Mouse (Mus musculus) midbrain, embryonic 10.5 days (tissue): ENCODE measurements around the gene Crebrf. TPM values are rescaled to one million over a fixed set of nuclear protein-coding genes. Genes with fewer than 3 reads are reported as not detected.
A peak's percentile ranks its signal among the peaks of the same experiment; 100 is the strongest.

ENCODE experiments used
- DNase-seq: peaks from one replicate; pipeline ENCODE4 v3.0.0-alpha.2; 2017; ENCODE audit warnings: low spot score
- H3K27ac ChIP-seq: fragments of 300-500 bp; sonication (generic); replicated peaks from 2 replicates; pipeline ENCODE4 v1.5.1; 2016; ENCODE audit warnings: mild to moderate bottlenecking
- H3K27me3 ChIP-seq: fragments of 300-500 bp; sonication (generic); 2 replicates; pipeline ENCODE4 v1.6.1; 2016; ENCODE audit warnings: low read depth, mild to moderate bottlenecking; ENCODE audit not compliant: poor library complexity, severe bottlenecking
- H3K36me3 ChIP-seq: fragments of 300-500 bp; sonication (generic); 2 replicates; pipeline ENCODE4 v1.6.1; 2016; ENCODE audit warnings: mild to moderate bottlenecking, moderate library complexity
- H3K4me1 ChIP-seq: fragments of 300-500 bp; sonication (generic); 2 replicates; pipeline ENCODE4 v1.6.1; 2016
- H3K4me3 ChIP-seq: fragments of 300-500 bp; sonication (generic); 2 replicates; pipeline ENCODE4 v1.5.1; 2016; ENCODE audit warnings: mild to moderate bottlenecking, moderate library complexity
- H3K9me3 ChIP-seq: fragments of 300-500 bp; sonication (generic); replicated peaks from 2 replicates; pipeline ENCODE4 v1.6.1; 2016; ENCODE audit warnings: mild to moderate bottlenecking
- WGBS: fragments of 180-500 bp; shearing (Covaris S2); methylation state at CpG from one replicate; pipeline ENCODE4 v1.1.7; 2016; 5-methylcytosine and 5-hydroxymethylcytosine counted together
- polyA plus RNA-seq: library from polyadenylated mRNA; unstranded; fragments of >200 nt; fragmentation: Nextera tagmentation; extraction: Ambion mirVana; gene quantifications from 2 replicates; pipeline ENCODE4 v1.2.1, GENCODE M21; 2016

Crebrf gene
- polyA plus RNA-seq, 1 experiment from 2014 or later = 3.5 TPM

DNA sequence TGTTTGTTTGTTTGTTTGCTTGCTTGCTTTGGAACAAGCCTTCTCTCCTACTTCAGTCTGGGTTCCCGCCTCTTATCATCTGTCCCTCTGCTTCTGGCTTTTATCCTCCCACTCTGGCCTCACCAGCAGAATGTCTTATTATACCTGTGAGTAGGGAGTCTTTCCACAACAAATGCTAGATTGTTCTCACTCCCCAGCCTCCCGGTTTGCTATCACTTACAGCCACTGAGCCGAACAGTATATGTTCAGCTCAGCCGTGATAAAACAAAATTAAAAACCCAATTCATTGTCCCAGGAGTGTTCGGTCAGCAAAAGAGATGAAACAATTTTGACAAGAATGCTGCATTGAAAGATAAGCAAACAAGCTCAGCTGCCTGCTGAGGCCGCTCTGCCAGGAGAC lies 5.4 kb upstream of the Crebrf start:
- no peaks in the 10 kb centered on the region for H3K27me3 ChIP-seq
- H3K27ac ChIP-seq = no peak overlapping the region
- H3K4me3 ChIP-seq = no peak overlapping the region
- no peaks in the 10 kb centered on the region for H3K9me3 ChIP-seq
- DNase-seq = no peak
- WGBS = 66% methylated on average over 6 of the region's 6 CpGs
- no peaks in the 10 kb centered on the region for H3K36me3 ChIP-seq
- peaks cover 4% of the 10 kb centered on the region; the same call in 1 of the 2 replicates for H3K4me1 ChIP-seq

DNA sequence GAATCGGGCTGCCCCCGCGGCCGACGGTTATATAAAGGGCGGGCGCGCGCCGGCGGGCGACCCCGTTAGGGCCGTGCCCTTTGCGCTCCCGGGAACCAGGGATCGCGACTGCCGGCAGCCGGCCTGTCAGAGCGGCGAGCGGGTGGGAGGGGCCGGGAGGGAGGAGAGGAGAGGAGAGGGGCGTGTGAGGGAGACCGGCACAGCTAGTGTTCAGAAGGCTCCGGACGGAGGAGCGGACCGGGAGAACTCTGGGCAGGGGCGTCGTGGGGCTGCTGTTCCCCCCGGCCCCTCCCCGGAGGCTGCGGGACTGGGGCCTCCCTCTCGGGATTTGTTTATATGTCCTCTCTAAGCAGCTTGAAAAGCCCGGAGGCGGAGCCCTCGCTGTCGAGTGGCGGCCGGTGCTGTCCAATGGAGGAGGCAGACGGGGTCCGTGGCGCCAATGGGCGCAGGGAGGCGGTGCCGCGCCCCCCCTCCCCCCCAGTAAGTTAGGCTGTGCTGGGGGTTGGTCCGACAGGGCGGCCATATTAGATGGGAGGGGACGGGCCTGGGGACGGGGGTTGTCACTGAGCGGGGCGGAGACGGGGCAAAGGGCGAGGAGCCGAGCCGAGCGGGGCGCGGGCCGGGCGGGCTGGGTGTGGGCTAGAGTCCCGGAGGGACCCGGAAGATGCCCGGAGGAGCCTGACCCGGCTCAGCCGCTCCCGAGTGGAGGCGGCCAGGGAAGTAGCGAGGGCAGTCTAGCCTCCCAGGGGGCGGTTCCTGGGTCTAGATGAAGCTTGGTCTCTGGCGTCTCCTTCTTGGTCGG lies 667 bp downstream of the Crebrf start:
- Histone ChIP-seq H3K9me3 (no peaks in the 10 kb centered on the region), H3K36me3 (no peaks in the 10 kb centered on the region), H3K27ac (peak overlapping the region; percentile 90), H3K27me3 (no peaks in the 10 kb centered on the region), H3K4me1 (peaks cover 10% of the 10 kb centered on the region), H3K4me3 (peak overlapping the region; percentile 80)
- peak; percentile 98 for DNase-seq
- WGBS = under 1% methylated on average over 74 of the region's 75 CpGs

DNA sequence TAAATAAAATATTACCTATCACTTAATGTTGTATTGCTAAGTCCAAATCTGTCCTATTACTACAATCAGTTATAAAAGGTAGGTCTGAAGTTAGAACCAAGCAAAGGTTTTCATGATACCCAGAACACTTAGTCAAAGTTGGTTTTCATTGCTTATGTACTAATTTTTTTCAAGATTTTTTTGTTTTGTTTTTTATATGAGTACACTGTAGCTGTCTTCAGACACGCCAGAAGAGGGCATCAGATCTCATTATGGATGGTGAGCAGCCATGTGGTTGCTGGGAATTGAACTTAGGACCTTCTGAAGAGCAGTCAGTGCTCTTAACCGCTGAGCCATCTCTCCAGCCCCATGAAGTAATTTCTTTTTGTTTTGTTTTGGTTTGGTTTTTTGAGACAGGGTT lies 2.4 kb downstream of the Crebrf start:
- Histone ChIP-seq H3K4me1 (peaks cover 10% of the 10 kb centered on the region), H3K9me3 (no peaks in the 10 kb centered on the region), H3K4me3 (no peak overlapping the region), H3K27me3 (no peaks in the 10 kb centered on the region), H3K27ac (no peak overlapping the region), H3K36me3 (no peaks in the 10 kb centered on the region)
- DNase-seq = no peak
- whole genome bisulfite sequencing = 52% methylated on average over 2 of the region's 2 CpGs

DNA sequence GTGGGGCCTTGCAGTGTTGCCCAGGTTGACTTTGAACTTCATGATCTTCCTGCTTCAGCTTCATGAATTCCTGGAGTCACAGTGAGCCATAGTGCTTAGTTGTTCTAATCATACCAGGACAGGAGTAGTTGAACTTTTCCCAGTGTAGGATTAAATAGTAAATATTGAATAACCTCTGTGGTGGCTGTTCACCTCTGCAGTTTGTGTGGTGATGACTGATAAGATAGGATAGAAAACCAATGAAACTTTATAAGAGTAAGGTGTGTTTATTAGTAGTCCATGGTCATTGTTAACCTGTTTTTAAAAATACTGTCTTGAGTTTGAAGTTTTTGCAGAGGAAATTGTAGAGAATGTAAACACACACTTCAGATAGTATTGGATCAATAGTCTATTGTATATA lies 4.0 kb downstream of the Crebrf start:
- Histone ChIP-seq H3K9me3 (no peaks in the 10 kb centered on the region), H3K36me3 (no peaks in the 10 kb centered on the region), H3K4me1 (peaks cover 9% of the 10 kb centered on the region), H3K4me3 (no peak overlapping the region), H3K27me3 (no peaks in the 10 kb centered on the region), H3K27ac (no peak overlapping the region)
- no peak for DNase-seq

DNA sequence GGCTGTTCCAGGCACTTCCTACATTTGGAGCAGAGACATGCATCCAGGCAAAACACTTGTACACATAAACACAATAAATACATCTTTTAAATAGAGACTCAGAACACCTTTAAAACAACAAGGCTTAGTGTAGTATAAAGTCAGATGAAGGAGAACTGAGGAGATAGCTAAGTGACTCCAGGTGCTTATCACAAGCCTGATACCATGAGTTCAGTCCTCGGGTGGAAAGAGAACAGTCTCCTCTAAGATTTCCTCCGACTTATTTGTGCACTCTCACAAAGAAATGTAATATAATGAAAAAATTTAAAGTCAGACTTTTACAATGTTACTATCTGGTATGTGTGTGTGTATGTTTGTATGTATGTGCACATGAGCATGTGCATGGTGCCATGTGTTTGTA lies 6.4 kb downstream of the Crebrf start:
- Histone ChIP-seq H3K27me3 (no peaks in the 10 kb centered on the region), H3K4me3 (no peak overlapping the region), H3K4me1 (peaks cover 5% of the 10 kb centered on the region), H3K27ac (no peak overlapping the region), H3K36me3 (no peaks in the 10 kb centered on the region), H3K9me3 (no peaks in the 10 kb centered on the region)
- WGBS = 79% methylated on average over 2 of the region's 2 CpGs
- DNase-seq = no peak

DNA sequence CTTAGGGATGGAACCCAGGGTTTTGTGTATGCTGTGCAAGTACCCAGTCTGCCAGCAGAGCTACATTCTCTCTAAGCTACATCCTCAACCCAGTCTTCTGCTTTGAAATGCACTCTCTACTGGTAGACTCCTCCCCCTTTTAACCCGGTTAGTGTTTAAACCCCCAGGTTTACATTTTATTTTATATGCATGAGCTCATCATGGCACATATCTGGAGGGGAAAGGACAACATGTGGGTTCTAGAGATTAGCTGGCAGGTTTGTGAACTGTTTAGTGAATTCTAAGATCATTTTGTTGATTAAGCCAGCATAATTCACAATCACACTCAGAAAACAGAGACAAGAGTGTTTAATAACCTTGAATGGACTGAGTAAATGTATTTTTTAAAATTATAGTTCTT lies 9.3 kb downstream of the Crebrf start:
- WGBS = 73% methylated on average over 1 of the region's 1 CpGs
- H3K27ac ChIP-seq = no peak overlapping the region
- H3K36me3 ChIP-seq = no peaks in the 10 kb centered on the region
- H3K4me3 ChIP-seq = no peak overlapping the region
- DNase-seq = no peak
- H3K27me3 ChIP-seq = no peaks in the 10 kb centered on the region
- no peaks in the 10 kb centered on the region for H3K9me3 ChIP-seq
- H3K4me1 ChIP-seq = no peaks in the 10 kb centered on the region

DNA sequence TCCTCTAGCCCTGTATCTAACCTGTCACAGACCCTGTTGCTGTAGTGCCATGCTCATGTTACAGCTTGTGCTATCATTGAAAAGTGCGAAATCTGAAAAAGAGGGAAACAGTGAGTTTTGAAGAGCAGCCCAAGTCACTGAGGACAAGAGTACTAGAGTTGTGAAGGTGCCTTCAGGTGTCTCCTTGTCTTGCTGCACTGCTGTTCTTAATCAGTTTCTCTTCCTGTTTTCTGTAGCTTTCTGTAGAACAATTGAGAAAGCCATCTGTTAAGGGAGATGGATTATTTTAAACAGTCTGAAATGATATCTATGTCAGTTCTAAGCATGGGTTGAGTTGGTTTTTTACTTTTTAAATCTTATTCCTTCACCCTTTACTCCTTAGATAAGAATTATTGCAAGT lies 11.2 kb downstream of the Crebrf start:
- no peak for DNase-seq
- Histone ChIP-seq H3K36me3 (no peaks in the 10 kb centered on the region), H3K4me3 (no peak overlapping the region), H3K9me3 (no peaks in the 10 kb centered on the region), H3K4me1 (no peaks in the 10 kb centered on the region), H3K27me3 (no peaks in the 10 kb centered on the region), H3K27ac (no peak overlapping the region)
- WGBS = 74% methylated on average over 1 of the region's 1 CpGs

DNA sequence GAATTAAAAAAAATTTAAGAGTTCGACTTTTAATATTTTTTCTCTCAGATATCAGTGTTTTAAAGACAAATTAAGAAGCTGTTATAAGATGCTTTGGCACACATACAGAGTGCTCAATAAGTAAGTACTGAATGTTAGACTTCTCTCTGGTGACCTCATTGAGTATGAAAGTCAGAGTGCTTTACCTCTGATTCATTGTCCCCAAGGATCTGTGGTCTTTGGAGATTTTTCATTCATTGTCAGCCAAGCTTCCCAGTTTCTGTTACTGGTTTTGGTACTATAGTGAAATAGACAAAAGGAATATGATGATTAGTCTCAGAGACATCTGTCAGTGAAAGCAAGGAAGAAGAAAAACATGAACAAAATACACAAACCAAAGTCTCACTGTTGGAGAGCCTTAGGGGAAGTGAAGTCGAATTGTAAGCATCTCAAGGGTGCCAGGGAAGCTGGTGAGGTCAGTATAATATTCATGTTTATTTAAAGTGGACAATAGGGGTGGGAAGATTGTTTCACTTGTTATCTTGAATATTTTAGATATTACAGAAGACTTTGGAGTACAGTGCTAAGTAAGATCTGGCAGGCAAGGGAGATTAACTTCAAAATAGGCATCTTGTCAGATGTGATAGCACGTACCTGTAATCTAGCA lies 11.8 kb downstream of the Crebrf start:
- no peaks in the 10 kb centered on the region for H3K9me3 ChIP-seq
- H3K27me3 ChIP-seq = no peaks in the 10 kb centered on the region
- DNase-seq = no peak
- no peaks in the 10 kb centered on the region for H3K36me3 ChIP-seq
- no peaks in the 10 kb centered on the region for H3K4me1 ChIP-seq
- no peak overlapping the region for H3K27ac ChIP-seq
- no peak overlapping the region for H3K4me3 ChIP-seq
- WGBS = 80% methylated on average over 3 of the region's 3 CpGs

DNA sequence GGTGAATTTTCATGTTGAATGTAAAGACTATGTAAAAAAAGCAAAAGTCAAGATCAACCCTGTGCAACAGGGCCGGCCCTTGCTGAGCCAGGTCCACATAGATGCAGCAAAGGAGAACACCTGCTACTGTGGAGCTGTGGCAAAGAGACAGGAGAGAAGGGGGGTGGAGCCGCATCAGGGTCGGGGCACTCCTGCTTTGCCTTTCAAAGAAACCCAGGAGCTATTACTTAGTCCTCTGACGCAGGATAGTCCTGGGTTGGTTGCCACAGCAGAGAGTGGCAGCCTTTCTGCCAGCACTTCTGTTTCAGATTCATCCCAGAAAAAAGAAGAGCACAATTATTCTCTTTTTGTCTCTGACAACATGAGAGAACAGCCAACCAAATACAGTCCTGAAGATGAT lies 27.1 kb downstream of the Crebrf start:
- H3K36me3 ChIP-seq = no peaks in the 10 kb centered on the region
- no peak overlapping the region for H3K4me3 ChIP-seq
- H3K27ac ChIP-seq = no peak overlapping the region
- H3K27me3 ChIP-seq = no peaks in the 10 kb centered on the region
- no peaks in the 10 kb centered on the region for H3K4me1 ChIP-seq
- H3K9me3 ChIP-seq = no peaks in the 10 kb centered on the region
- WGBS = 63% methylated on average over 4 of the region's 4 CpGs
- no peak for DNase-seq

DNA sequence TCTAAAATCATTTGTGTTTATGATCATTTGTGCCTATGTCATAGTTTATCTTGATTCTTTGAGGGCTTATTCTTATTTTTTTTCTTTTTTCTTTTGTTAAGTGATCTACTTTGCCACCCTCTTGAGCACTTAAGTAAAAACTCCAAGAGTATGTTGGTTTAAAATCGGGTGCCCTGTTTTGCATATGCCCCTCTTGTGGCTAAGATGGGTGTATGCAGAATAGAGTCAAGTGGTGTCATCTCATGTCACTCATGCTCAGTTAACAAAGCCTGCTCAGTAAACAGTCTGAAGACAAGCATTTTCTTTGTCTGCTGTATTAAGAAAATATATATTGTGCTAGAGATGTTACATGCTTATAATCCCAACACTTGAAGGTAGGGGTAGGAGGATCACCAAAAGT lies 27.8 kb downstream of the Crebrf start:
- 63% methylated on average over 1 of the region's 1 CpGs for WGBS
- Histone ChIP-seq H3K27ac (no peak overlapping the region), H3K4me3 (no peak overlapping the region), H3K4me1 (no peaks in the 10 kb centered on the region), H3K27me3 (no peaks in the 10 kb centered on the region), H3K36me3 (no peaks in the 10 kb centered on the region), H3K9me3 (no peaks in the 10 kb centered on the region)
- no peak for DNase-seq

DNA sequence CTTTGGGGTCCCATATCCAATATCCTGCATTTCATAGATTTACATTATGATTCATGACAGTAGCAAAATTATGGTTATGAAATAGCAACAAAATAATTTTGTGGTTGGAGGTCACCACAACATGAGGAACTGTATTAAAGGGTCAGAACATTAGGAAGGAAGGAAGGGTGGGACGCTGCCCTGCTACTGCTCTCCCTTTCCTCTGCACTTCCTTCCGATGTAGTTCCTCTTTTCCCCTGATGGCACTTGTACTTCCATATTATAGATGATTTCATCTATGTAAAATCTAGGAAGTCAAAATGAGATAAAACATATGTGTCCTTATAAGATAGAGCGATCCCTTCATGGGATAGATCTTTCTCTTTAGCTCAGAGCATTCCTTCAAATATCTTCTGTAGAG lies 34.5 kb downstream of the Crebrf start:
- Histone ChIP-seq H3K4me1 (no peaks in the 10 kb centered on the region), H3K36me3 (no peaks in the 10 kb centered on the region), H3K27me3 (no peaks in the 10 kb centered on the region), H3K9me3 (no peaks in the 10 kb centered on the region), H3K27ac (no peak overlapping the region), H3K4me3 (no peak overlapping the region)
- WGBS = 86% methylated on average over 3 of the region's 3 CpGs
- no peak for DNase-seq

DNA sequence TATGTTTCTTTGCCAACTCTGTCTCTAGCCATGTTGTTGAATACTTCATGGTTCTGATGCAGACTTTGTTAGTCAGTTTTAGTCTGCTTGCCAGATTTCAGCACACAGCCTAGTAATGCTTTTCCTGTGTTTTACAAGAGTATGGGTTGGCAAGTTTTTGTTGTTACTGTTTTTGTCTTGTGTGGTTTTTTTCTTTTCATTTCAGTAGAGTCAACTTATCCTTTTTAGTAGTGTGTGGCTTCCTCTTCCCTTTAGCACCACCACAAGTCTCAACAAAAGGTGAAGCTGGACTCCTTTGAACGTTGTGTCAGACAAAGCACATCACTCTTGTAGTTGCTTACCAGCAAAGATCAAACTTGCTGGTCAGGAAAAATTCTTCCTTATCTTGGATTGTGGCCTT lies 36.8 kb downstream of the Crebrf start:
- DNase-seq = no peak

DNA sequence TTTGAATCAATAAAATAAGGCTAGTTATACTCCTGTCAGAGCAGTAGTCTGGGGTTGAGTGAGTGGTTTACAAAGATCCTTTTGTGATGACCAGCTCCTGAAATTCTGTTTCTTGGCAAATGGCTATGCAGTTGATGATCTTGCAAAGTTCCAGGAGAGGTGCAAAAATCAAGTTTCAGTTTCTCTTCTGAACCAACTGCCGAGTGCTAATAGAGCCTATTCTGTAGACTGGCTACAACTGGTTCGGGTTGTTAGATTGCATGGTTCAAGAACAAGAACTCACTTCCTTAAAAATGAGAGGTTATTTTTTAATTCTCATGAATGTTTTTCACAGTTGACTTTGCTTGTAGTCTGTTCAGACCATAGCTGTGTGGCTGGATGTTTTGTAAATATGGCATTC lies 38.0 kb downstream of the Crebrf start:
- no peak overlapping the region for H3K4me3 ChIP-seq
- no peaks in the 10 kb centered on the region for H3K36me3 ChIP-seq
- no peaks in the 10 kb centered on the region for H3K27me3 ChIP-seq
- 94% methylated on average over 2 of the region's 2 CpGs for WGBS
- no peaks in the 10 kb centered on the region for H3K9me3 ChIP-seq
- H3K27ac ChIP-seq = no peak overlapping the region
- DNase-seq = no peak
- H3K4me1 ChIP-seq = no peaks in the 10 kb centered on the region

More for the DNA sequence above, 36.8 kb downstream of the Crebrf start:
- H3K4me3 ChIP-seq = no peak overlapping the region
- 93% methylated on average over 1 of the region's 1 CpGs for WGBS
- H3K9me3 ChIP-seq = no peaks in the 10 kb centered on the region
- no peaks in the 10 kb centered on the region for H3K36me3 ChIP-seq
- H3K27ac ChIP-seq = no peak overlapping the region
- no peaks in the 10 kb centered on the region for H3K4me1 ChIP-seq
- H3K27me3 ChIP-seq = no peaks in the 10 kb centered on the region
